Mouse (Mus musculus) kidney, embryonic 16.5 days (tissue): Measurements from ENCODE around the gene Gm4924. TPM values are rescaled to one million over a fixed set of nuclear protein-coding genes. Genes with fewer than 3 reads are reported as not detected.
A peak's percentile ranks its signal among the peaks of the same experiment; 100 is the strongest.

ENCODE experiments used
- ATAC-seq: fragments of 200-750 bp; cut with Nextera tagmentation; 2 replicates; pipeline ENCODE4 v1.8.0; 2017; ENCODE audit warnings: moderate TSS enrichment; ENCODE audit not compliant: low FRiP score, low TSS enrichment
- H3K27ac ChIP-seq: fragments of 300-500 bp; sonication (generic); 2 replicates; pipeline ENCODE4 v1.5.1; 2014; ENCODE audit warnings: low read length
- H3K27me3 ChIP-seq: fragments of 300-500 bp; sonication (generic); 2 replicates; pipeline ENCODE4 v1.6.1; 2014; ENCODE audit warnings: low read length, control low read depth, mixed read lengths; ENCODE audit not compliant: insufficient read depth
- H3K36me3 ChIP-seq: fragments of 300-500 bp; sonication (generic); 2 replicates; pipeline ENCODE4 v1.6.1; 2014; ENCODE audit warnings: low read length, control low read depth, mixed read lengths; ENCODE audit not compliant: insufficient read depth
- H3K4me1 ChIP-seq: fragments of 300-500 bp; sonication (generic); 2 replicates; pipeline ENCODE4 v1.6.1; 2014; ENCODE audit warnings: low read length, control low read depth, mixed read lengths; ENCODE audit not compliant: insufficient read depth
- H3K4me2 ChIP-seq: fragments of 300-500 bp; sonication (generic); replicated peaks from 2 replicates; pipeline ENCODE4 v1.6.1; 2014; ENCODE audit warnings: low read depth, low read length
- H3K4me3 ChIP-seq: fragments of 300-500 bp; sonication (generic); 2 replicates; pipeline ENCODE4 v1.5.1; 2014; ENCODE audit warnings: mild to moderate bottlenecking, low read length
- H3K9ac ChIP-seq: fragments of 300-500 bp; sonication (generic); replicated peaks from 2 replicates; pipeline ENCODE4 v1.6.1; 2014; ENCODE audit warnings: low read length
- H3K9me3 ChIP-seq: fragments of 300-500 bp; sonication (generic); 2 replicates; pipeline ENCODE4 v1.6.1; 2016; ENCODE audit warnings: low read length, control low read depth
- WGBS: fragments of 180-500 bp; shearing (Covaris S2); extraction: QIAGEN DNeasy Blood & Tissue Kit; methylation state at CpG from one replicate; pipeline ENCODE4 v1.1.7; 2014; 5-methylcytosine and 5-hydroxymethylcytosine counted together
- polyA plus RNA-seq: library from polyadenylated mRNA; unstranded; fragments of >200 nt; fragmentation: Nextera tagmentation; extraction: Ambion mirVana; gene quantifications from 2 replicates; pipeline ENCODE4 v1.2.1, GENCODE M21; 2015

The Gm4924 gene
- 9.4 and 12.1 TPM in 2 replicates for polyA plus RNA-seq

GRCm38 (mm10) chr10:82354083-82355010, at the start of gene Gm4924:
Gene Gm4924, plus strand, starts transcription at chr10:82354255.
- 5% methylated on average over 33 of the region's 34 CpGs for WGBS
- peak within 1 kb of the TSS; percentile 80 for H3K9ac ChIP-seq
- peak within 1 kb of the TSS; percentile 74 for H3K4me3 ChIP-seq
- peak within 1 kb of the TSS; percentile 86 for H3K27ac ChIP-seq
- H3K36me3 ChIP-seq: peaks cover 14% of the 10 kb centered on the region; the same call in 1 of the 2 replicates
- no peaks in the 10 kb centered on the region; the same call in 1 of the 2 replicates for H3K27me3 ChIP-seq
- peaks cover 27% of the 10 kb centered on the region for H3K9me3 ChIP-seq
- 0 out of 2 replicates have a peak, but pooled peaks cover 2% of the 10 kb centered on the region for H3K4me1 ChIP-seq
- peak; percentile 99 for ATAC-seq
- H3K4me2 ChIP-seq: peak within 1 kb of the TSS; percentile 54

- no peak for ATAC-seq
- Histone ChIP-seq H3K9me3 (no peaks in the 10 kb centered on the region), H3K4me1 (no peaks in the 10 kb centered on the region), H3K9ac (no peak within 1 kb of the TSS), H3K4me2 (no peak within 1 kb of the TSS), H3K27ac (no peak within 1 kb of the TSS), H3K4me3 (no peak within 1 kb of the TSS), H3K36me3 (no peaks in the 10 kb centered on the region), H3K27me3 (no peaks in the 10 kb centered on the region)
- WGBS: 100% methylated on average over 1 of the region's 1 CpGs
Observed at GRCm38 (mm10) chr10:82316482-82316881, 37.6 kb upstream of the Gm4924 start, which contains the start of gene 4932415D10Rik. Gene 4932415D10Rik, minus strand, starts transcription at chr10:82316582.

- no peak overlapping the region for H3K4me3 ChIP-seq
- no peak for ATAC-seq
- WGBS: 60% methylated on average over 3 of the region's 3 CpGs
- H3K36me3 ChIP-seq: no peaks in the 10 kb centered on the region
- no peak overlapping the region for H3K27ac ChIP-seq
- H3K4me1 ChIP-seq: no peaks in the 10 kb centered on the region
- no peaks in the 10 kb centered on the region for H3K27me3 ChIP-seq
- no peak overlapping the region for H3K9ac ChIP-seq
- H3K9me3 ChIP-seq: no peaks in the 10 kb centered on the region
- H3K4me2 ChIP-seq: no peak overlapping the region
Observed at GRCm38 (mm10) chr10:82320134-82320533, 33.9 kb upstream of the Gm4924 start.

GRCm38 (mm10) chr10:82329826-82330225, 24.2 kb upstream of the Gm4924 start:
- ATAC-seq: no peak

GRCm38 (mm10) chr10:82355401-82355800, 1.3 kb downstream of the Gm4924 start:
- Histone ChIP-seq H3K27ac (no peak overlapping the region), H3K27me3 (no peaks in the 10 kb centered on the region), H3K4me2 (no peak overlapping the region), H3K9ac (no peak overlapping the region), H3K4me1 (0 out of 2 replicates have a peak, but pooled peaks cover 2% of the 10 kb centered on the region), H3K4me3 (no peak overlapping the region), H3K9me3 (peaks cover 34% of the 10 kb centered on the region), H3K36me3 (peaks cover 14% of the 10 kb centered on the region; the same call in 1 of the 2 replicates)
- ATAC-seq: no peak
- WGBS: 98% methylated on average over 4 of the region's 4 CpGs

More at GRCm38 (mm10) chr10:82329826-82330225, 24.2 kb upstream of the Gm4924 start:
- Histone ChIP-seq H3K9ac (no peak overlapping the region), H3K27ac (no peak overlapping the region), H3K4me3 (no peak overlapping the region), H3K4me2 (no peak overlapping the region), H3K9me3 (no peaks in the 10 kb centered on the region), H3K27me3 (no peaks in the 10 kb centered on the region), H3K36me3 (no peaks in the 10 kb centered on the region), H3K4me1 (no peaks in the 10 kb centered on the region)
- whole genome bisulfite sequencing: 85% methylated on average over 5 of the region's 5 CpGs

- Histone ChIP-seq H3K27ac (no peak overlapping the region), H3K4me3 (no peak overlapping the region), H3K36me3 (peaks cover 25% of the 10 kb centered on the region), H3K9ac (no peak overlapping the region), H3K4me2 (no peak overlapping the region), H3K4me1 (no peaks in the 10 kb centered on the region), H3K27me3 (no peaks in the 10 kb centered on the region), H3K9me3 (peaks cover 55% of the 10 kb centered on the region)
- WGBS: 89% methylated on average over 9 of the region's 9 CpGs
- no peak for ATAC-seq
Observed at GRCm38 (mm10) chr10:82361911-82362310, 7.9 kb downstream of the Gm4924 start.

GRCm38 (mm10) chr10:82382992-82383391, 28.9 kb downstream of the Gm4924 start:
- no peak overlapping the region for H3K27ac ChIP-seq
- no peaks in the 10 kb centered on the region for H3K4me1 ChIP-seq
- no peak for ATAC-seq
- no peak overlapping the region for H3K4me2 ChIP-seq
- no peak overlapping the region for H3K9ac ChIP-seq
- WGBS: 97% methylated on average over 1 of the region's 1 CpGs
- no peak overlapping the region for H3K4me3 ChIP-seq
- H3K27me3 ChIP-seq: no peaks in the 10 kb centered on the region
- peaks cover 48% of the 10 kb centered on the region for H3K9me3 ChIP-seq
- H3K36me3 ChIP-seq: 0 out of 2 replicates have a peak, but pooled peaks cover 8% of the 10 kb centered on the region

- no peak overlapping the region for H3K27ac ChIP-seq
- H3K4me1 ChIP-seq: no peaks in the 10 kb centered on the region
- H3K27me3 ChIP-seq: no peaks in the 10 kb centered on the region
- ATAC-seq: no peak
- H3K9ac ChIP-seq: no peak overlapping the region
- no peak overlapping the region for H3K4me3 ChIP-seq
- H3K36me3 ChIP-seq: peaks cover 9% of the 10 kb centered on the region
- H3K9me3 ChIP-seq: peaks cover 15% of the 10 kb centered on the region
- H3K4me2 ChIP-seq: no peak overlapping the region
- WGBS: 76% methylated on average over 1 of the region's 1 CpGs
Observed at GRCm38 (mm10) chr10:82409511-82409910, 55.5 kb downstream of the Gm4924 start.

- Histone ChIP-seq H3K9me3 (peaks cover 12% of the 10 kb centered on the region), H3K4me3 (no peak overlapping the region), H3K27me3 (no peaks in the 10 kb centered on the region), H3K36me3 (no peaks in the 10 kb centered on the region), H3K4me2 (no peak overlapping the region), H3K4me1 (no peaks in the 10 kb centered on the region), H3K9ac (no peak overlapping the region), H3K27ac (no peak overlapping the region)
- no peak for ATAC-seq
Observed at GRCm38 (mm10) chr10:82423631-82424030, 69.6 kb downstream of the Gm4924 start.
